Mouse (Mus musculus) neutrophil, adult 59 days (primary cell): ENCODE measurements around the gene Pou2f1. TPM values are rescaled to one million over a fixed set of nuclear protein-coding genes. Genes with fewer than 3 reads are reported as not detected.

Experiments used
- total RNA-seq, 2 experiments: library from RNA; stranded (reverse); gene quantifications; 1 replicate in 1 of 2; 2 replicates in 1 of 2; pipeline ENCODE4 v1.2.4; 2023

Pou2f1 gene
- total RNA-seq = 10 to 100 TPM; 17.2 to 23.6 TPM

DNA sequence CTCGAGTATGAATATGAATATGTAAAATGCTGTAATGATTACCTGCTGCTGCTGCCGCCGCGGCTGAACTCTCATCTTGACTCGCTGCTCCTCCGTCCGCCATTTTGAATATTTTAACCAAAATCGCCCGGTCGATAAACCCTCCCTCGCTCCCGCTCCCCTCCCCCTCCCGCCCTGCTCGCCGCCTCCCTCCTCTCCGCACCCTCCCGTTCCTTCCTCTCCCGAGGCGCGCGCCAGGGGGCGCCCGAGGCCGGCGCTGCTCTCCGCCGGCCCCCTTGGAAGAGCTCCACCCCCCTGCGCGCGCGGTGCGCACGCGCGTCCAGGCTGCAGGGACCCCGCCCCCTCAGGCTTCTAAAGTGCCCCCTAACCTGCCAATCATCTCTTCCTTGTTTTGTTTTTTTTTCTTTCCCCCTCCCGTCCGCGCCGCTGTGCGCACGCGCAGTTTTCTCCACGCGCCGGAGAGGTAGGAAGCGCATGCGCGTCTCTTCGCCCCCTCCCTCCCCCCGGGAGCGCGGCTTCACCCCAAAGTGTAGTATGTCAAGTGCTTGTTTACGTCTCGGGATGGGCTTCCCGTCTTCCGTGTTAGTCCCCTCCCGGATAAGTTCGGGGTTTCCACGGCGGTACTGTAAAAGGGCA is at the start of gene Pou2f1:
Gene Pou2f1 (minus strand): TSS at position 159 of the 636 bp plus-strand sequence.

Other genes with a start within 250 kb of the Pou2f1 start
- 10 to 100 TPM; 76.9 to 86.3 TPM for gene Creg1, start 238.9 kb downstream of the Pou2f1 start, total RNA-seq
- under 1 TPM; 0.29 to 0.49 TPM for gene Cd247, start 214.0 kb downstream of the Pou2f1 start, total RNA-seq
- not detected for gene Dusp27, start 125.2 kb upstream of the Pou2f1 start, total RNA-seq
- not detected for gene Gpa33, start 127.6 kb upstream of the Pou2f1 start, total RNA-seq
- gene Mael, start 236.1 kb upstream of the Pou2f1 start, total RNA-seq = not detected